Mouse (Mus musculus): Measurements from ENCODE around the gene Plcb3.

Plcb3 gene

GRCm38 (mm10) chr19:6942249-6942691 lies 34.0 kb downstream of the Plcb3 start, which contains the start of gene Gpr137:
TSS of gene Gpr137 (minus strand) at chr19:6942480.
- in situ Hi-C loops (cut with MboI; ENCODE audit: unreplicated experiment in 2 of 2) = no loop called here

GRCm38 (mm10) chr19:6941372-6942248 lies 34.7 kb downstream of the Plcb3 start, which contains the start of gene Bad:
TSS of gene Bad (plus strand) at chr19:6941861.
- in situ Hi-C loops (cut with MboI; ENCODE audit: unreplicated experiment in 2 of 2) = no loop called here

DNA sequence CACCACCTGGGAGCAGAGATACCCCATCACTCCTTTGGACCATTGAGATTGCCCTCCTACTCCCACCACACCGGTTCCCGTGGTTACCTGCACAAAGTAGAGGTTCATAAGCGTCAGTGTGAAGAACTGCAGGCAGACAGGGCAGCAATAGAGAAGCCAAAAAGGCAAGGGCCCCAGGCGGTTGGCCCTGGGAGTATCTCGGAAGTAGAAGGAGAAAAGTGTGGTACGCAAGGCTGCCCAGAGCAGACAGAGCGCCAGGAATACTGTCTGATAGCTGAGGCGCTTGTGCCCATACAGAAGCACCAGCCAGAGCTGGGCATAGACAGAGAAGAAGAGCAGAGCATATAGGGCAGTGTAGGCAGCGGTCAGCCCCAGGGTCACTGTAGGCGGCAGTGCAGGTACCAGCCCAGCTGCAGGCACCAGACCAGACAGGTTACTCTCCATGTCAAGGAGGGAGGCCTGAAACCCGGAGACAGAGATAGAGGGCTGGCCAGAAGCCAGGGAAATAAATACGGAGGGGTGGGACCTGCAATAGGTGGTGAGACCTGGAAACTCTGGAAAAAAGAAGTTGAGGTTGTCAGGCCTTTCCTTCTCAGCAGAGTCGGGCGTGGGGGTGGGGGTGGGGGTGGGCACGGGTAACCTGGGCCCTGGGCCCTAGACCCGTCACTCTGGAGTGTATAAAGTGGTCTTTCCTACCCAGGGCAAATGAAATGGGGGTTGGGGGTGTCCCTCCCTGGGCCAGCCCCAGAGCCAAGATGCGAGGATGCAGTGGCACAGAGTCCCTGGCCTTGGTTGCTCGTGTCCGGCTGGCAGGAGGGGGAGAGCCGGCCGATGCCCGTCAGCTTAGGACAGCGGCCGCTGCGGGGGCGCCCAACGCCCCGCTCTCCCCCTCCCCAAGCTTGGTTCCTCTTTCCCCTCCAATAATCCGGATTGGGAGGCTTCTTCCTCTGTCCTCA lies 35.6 kb downstream of the Plcb3 start:
- in situ Hi-C loops (cut with MboI; ENCODE audit: unreplicated experiment in 2 of 2) = no loop called here

DNA sequence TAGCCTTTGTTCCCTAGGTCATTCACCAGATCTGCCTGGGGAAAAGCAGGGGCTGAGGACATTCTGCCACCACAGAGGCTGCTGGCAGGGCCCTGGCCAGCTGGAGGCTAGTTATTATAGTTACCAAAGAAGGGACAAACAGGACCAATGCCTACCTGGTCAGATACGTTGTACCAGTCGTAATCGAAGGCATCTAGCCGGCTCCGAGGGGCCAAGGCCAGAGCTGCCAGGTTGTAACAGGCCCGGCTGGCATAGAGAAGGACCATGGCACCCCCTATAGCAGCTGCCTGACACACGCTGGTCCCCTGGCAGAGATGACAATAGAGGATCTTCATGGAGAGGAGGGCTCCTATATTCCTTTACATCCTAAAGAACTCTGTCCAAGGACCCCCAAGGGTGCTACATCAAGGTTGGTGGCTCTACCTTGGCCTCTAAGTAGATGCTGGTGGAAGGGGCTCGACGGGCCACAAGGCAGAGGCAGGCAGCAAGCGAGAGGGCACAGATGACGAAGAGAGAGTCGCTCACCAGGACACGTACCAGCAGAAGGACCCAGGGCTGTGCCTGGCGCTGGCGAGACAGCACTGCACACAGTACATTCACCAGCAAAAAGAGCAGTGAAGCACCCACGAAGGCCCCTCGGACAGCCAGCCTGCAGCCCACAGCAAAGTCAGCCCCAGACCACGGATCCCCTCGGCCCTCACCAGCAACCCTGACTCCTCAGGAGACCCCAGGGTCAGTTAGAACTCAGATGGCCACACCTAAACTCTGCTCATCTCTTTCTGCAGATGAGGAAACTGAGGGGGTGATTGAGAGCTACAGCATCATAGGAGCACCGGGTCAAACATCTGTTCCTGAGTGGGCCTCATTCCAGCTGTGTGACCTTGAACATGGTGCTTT lies 36.9 kb downstream of the Plcb3 start:
- in situ Hi-C loops (cut with MboI; ENCODE audit: unreplicated experiment in 2 of 2) = loop anchor here (5.0 to 10.0 kb wide), 2 partner anchors 445 to 447 kb away; no protein-coding TSS in a partner anchor

DNA sequence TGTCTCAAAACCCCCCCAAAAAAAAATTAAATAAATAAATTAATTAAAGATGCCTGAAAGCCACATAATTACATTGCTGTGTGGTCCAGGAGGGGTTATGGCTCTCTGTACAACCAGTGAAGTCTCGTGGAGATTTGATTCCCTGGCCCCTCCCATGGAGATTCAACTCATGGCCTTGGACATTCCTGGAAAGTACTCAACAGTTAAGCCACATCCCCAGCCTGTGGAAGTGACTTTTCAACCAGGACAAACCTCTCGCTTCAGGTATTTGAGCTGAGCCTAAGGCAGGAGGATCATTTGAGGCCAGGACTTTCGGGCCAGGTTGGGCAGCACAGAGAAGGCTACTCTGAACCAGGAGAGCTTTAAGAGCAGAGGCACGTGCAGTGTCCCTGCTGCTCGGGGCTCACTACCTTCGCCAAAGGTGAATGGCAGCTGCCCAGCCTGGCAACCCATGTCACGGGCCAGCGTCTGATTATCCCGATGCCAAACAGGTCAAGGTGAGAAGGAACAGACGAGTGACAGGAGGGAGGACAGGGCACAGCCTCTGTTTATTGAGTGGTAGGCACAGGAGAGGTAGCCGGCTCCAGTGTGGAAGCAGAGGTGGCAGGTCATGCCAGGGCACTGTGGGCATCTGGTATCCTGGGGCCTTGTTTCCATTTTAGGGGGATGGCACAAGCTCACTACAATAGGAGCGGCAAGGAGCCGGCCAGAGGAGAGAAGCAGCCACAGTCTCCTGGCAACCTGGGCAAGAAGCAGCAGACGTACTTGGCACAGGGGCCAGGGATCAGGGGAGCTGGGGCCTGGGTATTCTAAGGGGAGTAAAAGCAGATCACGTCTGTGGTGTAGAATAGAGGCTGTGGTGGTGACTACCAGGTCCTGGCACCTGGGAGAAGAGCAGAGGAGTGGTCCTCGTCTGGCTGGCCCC lies 38.5 kb downstream of the Plcb3 start:
- in situ Hi-C loops (cut with MboI; ENCODE audit: unreplicated experiment in 2 of 2) = loop anchor here (5.0 to 10.0 kb wide), 2 partner anchors 443 to 446 kb away; no protein-coding TSS in a partner anchor

DNA sequence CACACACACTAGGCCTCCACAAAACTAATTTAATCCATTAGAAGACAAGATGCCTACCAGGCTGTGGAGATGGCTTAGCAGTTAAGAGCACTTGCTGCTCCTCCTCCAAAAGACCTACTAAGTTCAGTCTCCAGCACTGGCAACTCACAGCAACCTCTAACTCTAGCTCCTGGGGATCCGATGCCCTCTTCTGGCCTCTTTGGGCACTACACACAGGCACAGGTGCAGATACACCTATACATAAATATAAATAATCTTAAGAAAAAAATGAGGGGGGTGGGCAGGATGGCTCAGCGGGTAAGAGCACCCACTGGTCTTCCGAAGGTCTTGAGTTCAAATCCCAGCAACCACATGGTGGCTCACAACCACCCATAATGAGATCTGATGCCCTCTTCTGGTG lies 40.0 kb downstream of the Plcb3 start:
- in situ Hi-C loops (cut with MboI; ENCODE audit: unreplicated experiment in 2 of 2) = loop anchor here (5.0 to 10.0 kb wide), 2 partner anchors 441 to 444 kb away; no protein-coding TSS in a partner anchor

- in situ Hi-C loops (cut with MboI; ENCODE audit: unreplicated experiment in 2 of 2) = loop anchor here in 1 of 2 experiments (5.0 to 10.0 kb wide), 2 partner anchors 88 to 440 kb away; no protein-coding TSS in a partner anchor
Observed at GRCm38 (mm10) chr19:6934195-6934977, 41.9 kb downstream of the Plcb3 start, which contains the start of gene Kcnk4. TSS of gene Kcnk4 (minus strand) at chr19:6934515.

DNA sequence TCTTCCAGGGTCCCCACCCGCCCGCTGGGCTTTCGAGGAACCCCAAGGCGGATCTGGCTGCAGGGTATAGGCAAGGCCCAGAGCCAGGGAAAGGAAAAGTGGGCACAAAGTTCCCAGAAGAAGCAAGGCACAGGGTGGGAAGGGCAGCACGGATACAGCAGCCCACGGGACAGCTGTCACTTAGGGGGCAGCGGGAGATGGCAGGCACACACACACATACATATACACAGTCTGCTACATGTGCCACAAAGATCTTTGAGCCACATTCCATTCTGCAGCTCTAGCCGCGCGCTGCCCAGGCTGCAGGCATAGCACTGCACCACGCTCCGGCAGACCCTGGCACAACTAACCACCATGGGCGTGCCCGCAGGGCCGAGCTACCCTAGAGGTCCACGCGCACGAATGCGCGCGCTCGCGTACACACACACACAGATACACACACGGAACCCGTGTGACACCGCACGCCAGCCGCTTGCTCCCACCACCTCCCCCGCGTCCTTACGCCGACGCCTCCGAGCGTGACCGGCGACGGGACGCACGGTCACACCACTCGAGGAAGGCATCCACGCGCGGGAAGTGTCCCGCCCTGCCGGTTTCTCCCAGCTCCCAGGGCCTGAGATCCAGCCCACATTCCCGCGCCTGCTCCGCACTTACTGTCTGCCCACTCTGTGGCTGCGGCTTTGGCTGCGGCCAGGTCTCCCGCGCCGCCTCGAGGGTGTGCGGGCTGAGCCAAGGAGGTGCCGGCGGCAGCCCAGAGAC lies 42.7 kb downstream of the Plcb3 start:
- in situ Hi-C loops (cut with MboI; ENCODE audit: unreplicated experiment in 2 of 2) = loop anchor here in 1 of 2 experiments (5.0 to 10.0 kb wide), 2 partner anchors 89 to 439 kb away; no protein-coding TSS in a partner anchor

GRCm38 (mm10) chr19:6933102-6933435 lies 43.2 kb downstream of the Plcb3 start:
- in situ Hi-C loops (cut with MboI; ENCODE audit: unreplicated experiment in 2 of 2) = loop anchor here in 1 of 2 experiments (5.0 to 10.0 kb wide), 2 partner anchors 89 to 438 kb away; no protein-coding TSS in a partner anchor

DNA sequence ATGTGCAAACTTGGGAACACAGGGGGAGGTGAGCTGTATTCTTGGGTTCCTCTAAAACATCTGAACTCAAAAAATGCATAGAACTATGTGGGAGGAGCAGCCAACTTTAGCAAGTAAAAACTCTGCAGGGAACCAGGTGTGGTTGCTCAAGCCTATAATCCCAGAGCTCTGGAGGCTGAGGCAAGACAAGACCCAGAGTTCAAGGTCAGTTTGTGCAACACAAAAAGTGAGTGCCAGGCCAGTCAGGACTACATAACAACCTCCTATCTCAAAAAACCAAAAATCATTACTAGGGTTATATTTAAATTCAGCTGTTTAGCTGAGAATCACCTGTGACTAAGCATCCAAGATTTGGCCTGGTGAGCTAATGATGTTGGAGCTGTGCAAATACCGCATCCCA lies 44.3 kb downstream of the Plcb3 start:
- in situ Hi-C loops (cut with MboI; ENCODE audit: unreplicated experiment in 2 of 2) = loop anchor here in 1 of 2 experiments (5.0 to 10.0 kb wide), 2 partner anchors 90 to 437 kb away; no protein-coding TSS in a partner anchor

- in situ Hi-C loops (cut with MboI; ENCODE audit: unreplicated experiment in 2 of 2) = loop anchor here in 1 of 2 experiments (5.0 to 10.0 kb wide), 2 partner anchors 91 to 436 kb away; no protein-coding TSS in a partner anchor
Observed at GRCm38 (mm10) chr19:6931002-6931401, 45.3 kb downstream of the Plcb3 start.

- in situ Hi-C loops (cut with MboI; ENCODE audit: unreplicated experiment in 2 of 2) = no loop called here
Observed at GRCm38 (mm10) chr19:6928080-6928479, 48.2 kb downstream of the Plcb3 start.

GRCm38 (mm10) chr19:6926559-6927255 lies 49.6 kb downstream of the Plcb3 start:
- in situ Hi-C loops (cut with MboI; ENCODE audit: unreplicated experiment in 2 of 2) = no loop called here

DNA sequence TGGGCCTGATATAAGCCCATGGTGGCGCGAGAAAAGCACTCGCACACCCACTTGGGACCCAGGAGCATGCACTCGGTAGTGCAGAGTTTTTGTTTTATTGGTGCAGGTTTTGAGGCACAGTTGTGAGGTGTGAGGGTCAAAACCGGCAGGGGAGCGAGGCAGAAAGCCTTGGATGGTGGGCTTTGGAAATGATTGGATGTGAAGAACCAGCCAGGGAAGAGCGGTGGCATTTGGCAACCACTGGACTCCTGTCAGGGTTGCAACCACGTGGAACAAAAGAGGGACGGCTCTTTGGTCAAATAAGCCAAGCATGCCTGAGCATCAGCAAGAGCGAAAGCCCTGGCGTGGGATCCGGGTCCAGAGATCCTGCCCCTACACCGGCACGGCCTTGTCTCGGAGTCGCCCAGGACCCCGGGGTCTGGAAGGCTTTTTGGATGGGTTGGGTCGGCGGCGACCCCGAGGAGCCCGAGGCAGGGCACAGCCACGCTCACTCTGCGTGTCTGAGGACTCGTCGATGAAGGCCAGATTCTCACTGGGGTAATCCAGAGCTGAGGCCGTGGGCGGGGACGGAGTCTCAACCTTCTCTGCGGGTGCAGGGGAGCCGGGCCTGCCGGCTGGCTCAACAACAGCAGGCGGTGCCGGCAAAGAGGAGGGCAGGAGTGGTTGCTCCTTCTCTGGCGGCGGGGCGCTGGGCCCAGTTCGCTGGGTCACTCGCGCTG lies 50.5 kb downstream of the Plcb3 start:
- in situ Hi-C loops (cut with MboI; ENCODE audit: unreplicated experiment in 2 of 2) = no loop called here

- in situ Hi-C loops (cut with MboI; ENCODE audit: unreplicated experiment in 2 of 2) = no loop called here
Observed at GRCm38 (mm10) chr19:6925307-6925573, 51.0 kb downstream of the Plcb3 start, which contains the start of gene Catsperz. TSS of gene Catsperz (minus strand) at chr19:6925380.
